Mouse (Mus musculus) frontal cortex, postnatal 14 days (tissue): ENCODE measurements at regions not wholly inside any gene's neighbourhood (a gene's known extent, or its start where the extent isn't known, plus 50 kb on each side); places are given as distances from the start of the nearest gene placed in this dataset.

Experiments used
- DNase-seq, 2 experiments: peaks; one replicate each; pipeline ENCODE4 v3.0.0; 2022; ENCODE audit warnings: low spot score in 2 of 2

DNA sequence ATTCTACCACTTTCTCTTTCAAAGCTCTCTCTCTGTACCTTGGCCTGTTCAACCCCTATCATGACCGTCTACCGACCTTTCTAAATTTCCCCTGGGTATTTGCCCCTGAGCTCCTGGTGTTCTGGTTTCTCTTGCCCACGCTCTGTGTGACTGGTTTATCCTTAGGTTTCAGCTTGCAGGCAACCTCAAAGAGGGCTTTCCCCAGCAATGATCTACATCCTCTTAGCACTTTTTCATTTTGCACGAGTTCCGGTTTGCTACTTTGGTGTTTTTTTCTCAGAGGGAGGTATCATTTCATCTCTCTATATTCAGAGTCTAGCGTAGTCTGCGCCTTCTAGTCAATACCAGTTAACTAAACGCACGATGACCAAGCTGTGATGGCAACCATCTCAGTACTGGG, 79.8 kb upstream of the Hmga2 start:
- no peak for DNase-seq

DNA sequence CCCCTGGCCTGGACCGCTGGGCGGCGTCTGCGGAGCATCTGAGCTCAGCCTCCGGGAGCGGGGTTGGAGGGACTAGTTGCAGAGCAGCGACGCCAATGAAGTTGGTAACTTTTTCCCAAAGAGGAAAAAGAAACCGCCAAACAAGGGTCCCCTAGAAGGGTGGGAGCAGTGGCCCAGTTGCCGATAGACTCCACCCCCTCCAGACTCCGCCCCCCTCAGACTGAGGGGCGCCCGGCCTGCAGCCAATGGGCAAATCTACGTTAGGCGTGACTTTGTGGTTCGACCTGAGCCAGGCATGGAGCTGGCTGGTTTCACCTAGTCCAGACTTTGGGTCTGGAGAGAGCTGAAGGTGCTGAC, 76.8 kb upstream of the Hmga2 start:
- DNase-seq = no peak

DNA sequence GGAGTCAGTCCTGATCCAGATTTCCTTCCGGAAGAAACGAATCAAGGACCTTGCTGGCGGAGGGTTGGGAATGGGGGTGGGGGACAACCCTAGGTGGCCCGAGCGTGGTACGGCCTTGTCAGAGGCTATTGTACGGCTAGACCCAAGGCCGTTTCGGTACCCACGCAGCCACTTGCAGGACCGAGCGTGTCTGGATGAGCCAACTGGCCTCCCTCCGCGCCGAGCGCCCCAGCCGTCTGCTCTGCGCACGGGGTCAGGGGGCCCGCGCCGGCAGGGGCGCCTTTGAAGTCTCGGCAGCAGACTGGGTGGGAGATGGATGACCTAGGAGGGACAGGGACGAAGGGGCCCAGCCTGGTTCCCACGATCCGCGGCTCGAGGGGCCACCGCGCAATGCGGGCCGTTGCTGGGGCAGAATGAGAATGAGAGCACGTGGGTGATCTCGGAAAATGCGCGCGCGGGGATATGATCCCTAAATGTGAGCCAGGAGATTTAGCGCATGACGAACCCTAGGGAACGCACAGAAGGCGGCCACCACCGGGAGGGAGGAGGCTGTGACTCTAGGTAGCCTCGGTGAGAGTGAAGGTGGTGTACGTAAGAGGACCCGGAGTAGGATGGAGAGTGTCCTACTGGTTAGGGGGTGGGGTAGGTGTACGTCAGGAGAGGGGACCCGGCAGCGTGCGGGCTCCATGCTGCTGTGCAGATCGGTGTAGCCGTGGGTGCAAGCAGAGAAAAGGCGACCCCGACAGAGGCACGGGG, 76.2 kb upstream of the Hmga2 start:
- peak in 1 of 2 experiments; percentile 4 for DNase-seq

- no peak for DNase-seq
Measured at GRCm38 (mm10) chr10:120551851-120552281, 75.6 kb upstream of the Hmga2 start.

- no peak for DNase-seq
Measured at GRCm38 (mm10) chr10:120547164-120547563, 70.9 kb upstream of the Hmga2 start.

DNA sequence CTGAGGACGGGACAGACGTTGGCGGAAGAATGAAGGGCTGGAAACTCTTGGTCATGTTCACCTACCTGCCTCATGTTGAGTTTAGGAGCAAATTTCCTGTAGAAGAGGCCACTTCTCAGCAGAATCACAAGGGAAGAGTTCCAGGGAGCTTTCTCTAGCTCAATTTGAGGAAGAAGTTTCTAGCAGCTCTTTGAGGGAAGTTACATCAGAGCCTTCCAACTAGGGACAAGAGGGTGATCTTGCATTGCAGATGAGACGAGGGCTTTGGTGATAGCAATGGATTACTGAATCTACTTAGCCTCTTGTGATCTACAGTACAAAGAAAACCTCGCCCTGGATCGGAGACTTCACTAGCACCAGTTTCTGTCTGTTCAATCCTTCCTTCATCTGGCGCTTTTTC, 65.3 kb upstream of the Hmga2 start:
- DNase-seq = no peak

GRCm38 (mm10) chr10:120538561-120538960, 62.3 kb upstream of the Hmga2 start:
- no peak for DNase-seq

- DNase-seq = no peak
Measured at GRCm38 (mm10) chr10:120528406-120528805, 52.1 kb upstream of the Hmga2 start.

DNA sequence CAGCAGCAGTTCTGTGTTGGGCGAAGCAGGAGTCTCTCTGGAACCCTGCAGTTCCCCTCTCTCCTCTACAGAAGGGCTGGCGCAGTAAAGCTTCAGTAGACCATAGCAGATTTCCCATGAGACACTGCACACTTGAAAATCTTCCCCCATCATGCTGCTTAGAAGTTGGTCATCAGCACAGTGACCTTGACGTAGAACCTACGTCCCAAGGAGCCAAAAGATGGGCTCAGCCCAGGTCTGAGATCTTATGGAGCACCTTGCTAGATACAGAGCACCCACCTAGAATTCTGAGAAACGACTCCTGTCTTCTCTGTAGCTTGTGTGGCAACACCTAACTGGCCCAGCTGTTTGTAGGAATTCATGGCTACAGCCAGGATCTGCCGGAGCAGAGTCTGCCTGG, 51.7 kb upstream of the Hmga2 start:
- DNase-seq = no peak

DNA sequence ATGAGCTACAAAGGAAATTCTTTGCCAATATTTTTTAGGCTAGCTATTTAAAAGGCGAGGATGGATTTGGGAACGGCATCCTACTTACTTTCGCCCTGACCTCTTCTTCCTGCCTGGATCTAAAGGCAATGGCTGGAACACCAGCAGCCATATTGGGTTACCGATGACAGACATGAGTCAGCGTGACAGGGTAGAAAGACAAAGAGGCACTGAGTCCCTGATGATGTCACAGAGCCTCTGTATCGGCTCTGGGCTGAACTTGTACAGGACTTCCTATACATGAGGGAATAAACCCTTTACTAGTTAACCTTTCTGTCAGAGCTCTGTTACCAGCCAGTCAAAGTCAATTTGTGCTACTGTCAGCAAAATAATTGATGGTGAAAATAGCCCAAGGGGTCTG, 50.7 kb upstream of the Hmga2 start:
- no peak for DNase-seq
